Mouse (Mus musculus) midbrain, postnatal 0 days (tissue): ENCODE results near the gene Lao1. TPM values are rescaled to one million over a fixed set of nuclear protein-coding genes. Genes with fewer than 3 reads are reported as not detected.
A peak's percentile ranks its signal among the peaks of the same experiment; 100 is the strongest.

ENCODE experiments used
- ATAC-seq: fragments of 200-750 bp; cut with Nextera tagmentation; 2 replicates; pipeline ENCODE4 v1.8.0; 2017; ENCODE audit warnings: moderate number of reproducible peaks, mild to moderate bottlenecking, moderate TSS enrichment, moderate library complexity; ENCODE audit not compliant: low FRiP score
- DNase-seq: peaks from one replicate; pipeline ENCODE4 v3.0.0-alpha.2; 2015; ENCODE audit warnings: low spot score
- H3K27ac ChIP-seq: fragments of 300-500 bp; sonication (generic); 2 replicates; pipeline ENCODE4 v1.5.1; 2014; ENCODE audit warnings: low read depth, mild to moderate bottlenecking, low read length, mixed read lengths
- H3K27me3 ChIP-seq: fragments of 300-500 bp; sonication (generic); 2 replicates; pipeline ENCODE4 v1.6.1; 2014; ENCODE audit warnings: low read length, control low read depth, mixed read lengths; ENCODE audit not compliant: insufficient read depth
- H3K36me3 ChIP-seq: fragments of 300-500 bp; sonication (generic); 2 replicates; pipeline ENCODE4 v1.6.1; 2014; ENCODE audit warnings: low read length, control low read depth, mixed read lengths; ENCODE audit not compliant: insufficient read depth
- H3K4me1 ChIP-seq: fragments of 300-500 bp; sonication (generic); 2 replicates; pipeline ENCODE4 v1.6.1; 2014; ENCODE audit warnings: mild to moderate bottlenecking, control low read depth, antibody characterized with exemption, low read length, mixed read lengths; ENCODE audit not compliant: insufficient read depth
- H3K4me2 ChIP-seq: fragments of 300-500 bp; sonication (generic); 2 replicates; pipeline ENCODE4 v1.6.1; 2014; ENCODE audit warnings: low read depth, mild to moderate bottlenecking, low read length, mixed read lengths; ENCODE audit not compliant: poor library complexity, severe bottlenecking
- H3K4me3 ChIP-seq: fragments of 300-500 bp; sonication (generic); 2 replicates; pipeline ENCODE4 v1.5.1; 2014; ENCODE audit warnings: low read depth, mild to moderate bottlenecking, low read length, moderate library complexity
- H3K9ac ChIP-seq: fragments of 300-500 bp; sonication (generic); replicated peaks from 2 replicates; pipeline ENCODE4 v1.6.1; 2014; ENCODE audit warnings: mild to moderate bottlenecking, low read length, moderate library complexity, mixed read lengths; ENCODE audit not compliant: poor library complexity, severe bottlenecking
- H3K9me3 ChIP-seq: fragments of 300-500 bp; sonication (generic); 2 replicates; pipeline ENCODE4 v1.6.1; 2016; ENCODE audit warnings: low read length, control low read depth
- CTCF ChIP-seq: IDR thresholded peaks from 2 replicates; pipeline ENCODE4 v1.5.1; 2016; ENCODE audit warnings: antibody characterized with exemption, mild to moderate bottlenecking
- WGBS: fragments of 180-500 bp; shearing (Covaris S2); extraction: QIAGEN DNeasy Blood & Tissue Kit; methylation state at CpG from one replicate; pipeline ENCODE4 v1.1.7; 2014; 5-methylcytosine and 5-hydroxymethylcytosine counted together
- polyA plus RNA-seq: library from polyadenylated mRNA; unstranded; fragments of >200 nt; fragmentation: Nextera tagmentation; extraction: Ambion mirVana; gene quantifications from 2 replicates; pipeline ENCODE4 v1.2.1, GENCODE M21; 2015
- total RNA-seq: library from RNA; depleted of rRNA; stranded (reverse); fragments of >200 nt; gene quantifications from 2 replicates; pipeline ENCODE4 v1.2.3, GENCODE M21; 2014; rRNA removed

The Lao1 gene
- total and polyA plus RNA-seq, 2 experiments from 2014 or later, result 0.22 TPM; not detected in 1

- ATAC-seq, result no peak
- H3K4me3 ChIP-seq, result no peak overlapping the region
- DNase-seq, result peak; percentile 36
- H3K9me3 ChIP-seq, result no peaks in the 10 kb centered on the region
- WGBS, result 78% methylated on average over 5 of the region's 5 CpGs
- peaks cover 3% of the 10 kb centered on the region; the same call in 1 of the 2 replicates for H3K4me1 ChIP-seq
- H3K36me3 ChIP-seq, result no peaks in the 10 kb centered on the region
- TF ChIP-seq CTCF, result no peak
- no peak overlapping the region for H3K27ac ChIP-seq
- no peak overlapping the region for H3K9ac ChIP-seq
- no peaks in the 10 kb centered on the region for H3K27me3 ChIP-seq
- no peak overlapping the region for H3K4me2 ChIP-seq
These were observed 55.7 kb downstream of the Lao1 start for GRCm38 (mm10) chr4:119017078-119017477.

Other genes starting within 250 kb of the Lao1 start
- not detected in 2 replicates for gene Olfr1340, start 241.4 kb upstream of the Lao1 start, total RNA-seq
- gene Olfr1340, start 241.4 kb upstream of the Lao1 start, polyA plus RNA-seq, result not detected in 2 replicates
- not detected in 2 replicates for gene Olfr1339, start 229.4 kb upstream of the Lao1 start, total RNA-seq
- gene Olfr1339, start 229.4 kb upstream of the Lao1 start, polyA plus RNA-seq, result not detected in 2 replicates
- gene Olfr1338, start 202.8 kb upstream of the Lao1 start, total RNA-seq, result not detected in 2 replicates
- not detected in 2 replicates for gene Olfr1338, start 202.8 kb upstream of the Lao1 start, polyA plus RNA-seq
- gene Olfr1337, start 179.0 kb upstream of the Lao1 start, total RNA-seq, result not detected in 2 replicates
- not detected in 2 replicates for gene Olfr1337, start 179.0 kb upstream of the Lao1 start, polyA plus RNA-seq
- gene Olfr1335, start 151.6 kb upstream of the Lao1 start, total RNA-seq, result not detected in 2 replicates
- gene Olfr1335, start 151.6 kb upstream of the Lao1 start, polyA plus RNA-seq, result not detected in 2 replicates
- gene Olfr1333, start 125.3 kb upstream of the Lao1 start, total RNA-seq, result not detected in 2 replicates
- not detected in 2 replicates for gene Olfr1333, start 125.3 kb upstream of the Lao1 start, polyA plus RNA-seq
- not detected in 2 replicates for gene Olfr1331, start 96.9 kb upstream of the Lao1 start, total RNA-seq
- gene Olfr1331, start 96.9 kb upstream of the Lao1 start, polyA plus RNA-seq, result not detected in 2 replicates
- gene Olfr1330, start 73.0 kb upstream of the Lao1 start, total RNA-seq, result not detected in 2 replicates
- not detected in 2 replicates for gene Olfr1330, start 73.0 kb upstream of the Lao1 start, polyA plus RNA-seq
- gene Olfr1329, start 44.1 kb upstream of the Lao1 start, total RNA-seq, result not detected in 2 replicates
- gene Olfr1329, start 44.1 kb upstream of the Lao1 start, polyA plus RNA-seq, result not detected in 2 replicates
- gene Olfr1328, start 23.0 kb upstream of the Lao1 start, total RNA-seq, result not detected in 2 replicates
- not detected in 2 replicates for gene Olfr1328, start 23.0 kb upstream of the Lao1 start, polyA plus RNA-seq
- gene Slc2a1, start 147.1 kb downstream of the Lao1 start, total RNA-seq, result 85.1 and 104 TPM in 2 replicates
- 43.1 and 46.4 TPM in 2 replicates for gene Slc2a1, start 147.1 kb downstream of the Lao1 start, polyA plus RNA-seq
- gene Zfp691, start 212.6 kb downstream of the Lao1 start, total RNA-seq, result 2.3 and 4.1 TPM in 2 replicates
- gene Zfp691, start 212.6 kb downstream of the Lao1 start, polyA plus RNA-seq, result 2.5 and 3.3 TPM in 2 replicates
- 0.33 and 2.5 TPM in 2 replicates for gene Ermap, start 228.4 kb downstream of the Lao1 start, total RNA-seq
- 0.31 and 0.93 TPM in 2 replicates for gene Ermap, start 228.4 kb downstream of the Lao1 start, polyA plus RNA-seq
- gene Svbp, start 233.7 kb downstream of the Lao1 start, total RNA-seq, result 66.3 and 83.1 TPM in 2 replicates
- 196 and 200 TPM in 2 replicates for gene Svbp, start 233.7 kb downstream of the Lao1 start, polyA plus RNA-seq